Mouse (Mus musculus) heart, embryonic 16.5 days (tissue): ENCODE data around the gene H3f3b. TPM values are rescaled to one million over a fixed set of nuclear protein-coding genes. Genes with fewer than 3 reads are reported as not detected.
"Not testable (repeated sequence)": the region's sequence is repeated elsewhere in the genome, so short reads cannot be mapped to it uniquely, and the experiment has no call there.

Source experiments
- ATAC-seq: fragments of 200-750 bp; cut with Nextera tagmentation; replicated peaks from 2 replicates; pipeline ENCODE4 v1.8.0; 2017; ENCODE audit warnings: moderate number of reproducible peaks; ENCODE audit not compliant: insufficient read depth, low FRiP score; ENCODE audit errors: extremely low read depth
- H3K27ac ChIP-seq: fragments of 300-500 bp; sonication (generic); 2 replicates; pipeline ENCODE4 v1.5.1; 2014; ENCODE audit warnings: mild to moderate bottlenecking, low read length, control low read depth, moderate library complexity
- H3K27me3 ChIP-seq: fragments of 300-500 bp; sonication (generic); 2 replicates; pipeline ENCODE4 v1.6.1; 2014; ENCODE audit warnings: low read length, mixed read lengths; ENCODE audit not compliant: control insufficient read depth, insufficient read depth
- H3K36me3 ChIP-seq: fragments of 300-500 bp; sonication (generic); 2 replicates; pipeline ENCODE4 v1.6.1; 2014; ENCODE audit not compliant: control insufficient read depth, insufficient read depth
- H3K4me1 ChIP-seq: fragments of 300-500 bp; sonication (generic); 2 replicates; pipeline ENCODE4 v1.6.1; 2014; ENCODE audit warnings: low read length, mixed read lengths; ENCODE audit not compliant: control insufficient read depth, insufficient read depth
- H3K4me2 ChIP-seq: fragments of 300-500 bp; sonication (generic); 2 replicates; pipeline ENCODE4 v1.6.1; 2014; ENCODE audit warnings: low read depth, mild to moderate bottlenecking, control low read depth, low read length
- H3K4me3 ChIP-seq: fragments of 300-500 bp; sonication (generic); 2 replicates; pipeline ENCODE4 v1.5.1; 2014; ENCODE audit warnings: mild to moderate bottlenecking, control low read depth, low read length
- H3K9ac ChIP-seq: fragments of 300-500 bp; sonication (generic); 2 replicates; pipeline ENCODE4 v1.6.1; 2014; ENCODE audit warnings: low read length, control low read depth
- H3K9me3 ChIP-seq: fragments of 300-500 bp; sonication (generic); replicated peaks from 2 replicates; pipeline ENCODE4 v1.6.1; 2016; ENCODE audit warnings: low read length; ENCODE audit not compliant: control insufficient read depth
- WGBS: fragments of 180-500 bp; shearing (Covaris S2); extraction: QIAGEN DNeasy Blood & Tissue Kit; methylation state at CpG from one replicate; pipeline ENCODE4 v1.1.7; 2014; 5-methylcytosine and 5-hydroxymethylcytosine counted together
- polyA plus RNA-seq: library from polyadenylated mRNA; unstranded; fragments of >200 nt; fragmentation: Nextera tagmentation; extraction: Ambion mirVana; gene quantifications from 2 replicates; pipeline ENCODE4 v1.2.1, GENCODE M21; 2015

The H3f3b gene
- polyA plus RNA-seq, 1 experiment from 2014 or later, result 709 TPM

- Histone ChIP-seq H3K9me3 (no peaks in the 10 kb centered on the region), H3K4me2 (no peak overlapping the region), H3K4me3 (no peak overlapping the region), H3K4me1 (peaks cover 11% of the 10 kb centered on the region), H3K36me3 (peaks cover 9% of the 10 kb centered on the region), H3K27me3 (no peaks in the 10 kb centered on the region), H3K27ac (peak overlapping the region; percentile 5; the same call in 1 of the 2 replicates), H3K9ac (no peak overlapping the region)
- WGBS, result 88% methylated on average over 3 of the region's 3 CpGs
- no peak for ATAC-seq
These were observed 2.5 kb downstream of the H3f3b start for GRCm38 (mm10) chr11:116025056-116025845.

GRCm38 (mm10) chr11:116024356-116024808 is 3.4 kb downstream of the H3f3b start:
- Histone ChIP-seq H3K9ac (peak overlapping the region; percentile 99), H3K27ac (peak overlapping the region; percentile 100), H3K27me3 (no peaks in the 10 kb centered on the region), H3K36me3 (peaks cover 9% of the 10 kb centered on the region), H3K4me2 (peak overlapping the region; percentile 70; the same call in 1 of the 2 replicates), H3K4me3 (peak overlapping the region; percentile 96), H3K9me3 (no peaks in the 10 kb centered on the region), H3K4me1 (peaks cover 11% of the 10 kb centered on the region)
- peak; percentile 92 for ATAC-seq
- under 1% methylated on average over 37 of the region's 37 CpGs for WGBS

- peaks cover 9% of the 10 kb centered on the region for H3K36me3 ChIP-seq
- H3K4me1 ChIP-seq, result peaks cover 11% of the 10 kb centered on the region
- H3K4me3 ChIP-seq, result peak overlapping the region; percentile 96
- H3K9me3 ChIP-seq, result no peaks in the 10 kb centered on the region
- under 1% methylated on average over 57 of the region's 57 CpGs for WGBS
- no peaks in the 10 kb centered on the region for H3K27me3 ChIP-seq
- H3K9ac ChIP-seq, result peak overlapping the region; percentile 99
- peak overlapping the region; percentile 100 for H3K27ac ChIP-seq
- peak; percentile 86 for ATAC-seq
- H3K4me2 ChIP-seq, result peak overlapping the region; percentile 70
These were observed 3.9 kb downstream of the H3f3b start for GRCm38 (mm10) chr11:116023771-116024355.

DNA sequence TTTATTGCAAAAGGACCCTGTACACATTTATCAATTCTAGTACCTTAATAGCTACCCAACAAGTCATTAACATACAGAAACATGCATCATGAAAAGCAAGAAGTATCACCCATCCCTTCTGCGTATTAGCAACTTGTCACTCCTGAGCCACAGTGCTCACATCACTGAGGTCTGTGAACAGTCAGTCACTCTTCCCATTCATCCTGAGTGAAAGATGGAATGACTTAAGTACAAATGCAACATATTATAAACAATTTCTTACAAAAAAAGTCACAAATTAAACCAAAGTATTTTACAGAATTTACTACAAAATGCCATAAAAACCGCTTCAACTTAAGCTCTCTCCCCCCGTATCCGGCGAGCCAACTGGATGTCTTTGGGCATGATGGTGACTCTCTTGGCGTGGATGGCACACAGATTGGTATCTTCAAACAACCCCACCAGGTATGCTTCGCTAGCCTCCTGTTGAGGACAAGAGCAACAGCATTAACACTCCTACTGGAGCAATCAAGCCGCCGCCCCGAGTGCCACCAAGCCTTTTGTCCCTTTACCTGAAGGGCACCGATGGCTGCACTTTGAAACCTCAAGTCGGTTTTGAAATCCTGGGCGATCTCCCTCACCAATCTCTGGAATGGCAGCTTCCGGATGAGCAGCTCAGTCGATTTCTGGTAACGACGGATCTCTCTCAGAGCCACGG is 4.5 kb downstream of the H3f3b start:
- Histone ChIP-seq H3K9ac (peak overlapping the region; percentile 99), H3K27ac (peak overlapping the region; percentile 100), H3K4me3 (peak overlapping the region; percentile 96), H3K4me2 (peak overlapping the region; percentile 70), H3K4me1 (peaks cover 11% of the 10 kb centered on the region)
- WGBS, result 5% methylated on average over 18 of the region's 18 CpGs
- not testable (repeated sequence) for H3K27me3 ChIP-seq, H3K9me3 ChIP-seq, ATAC-seq, H3K36me3 ChIP-seq

- 57% methylated on average over 4 of the region's 4 CpGs for WGBS
- no peak for ATAC-seq
- Histone ChIP-seq H3K9ac (peak overlapping the region; percentile 21), H3K4me2 (peak overlapping the region; percentile 57), H3K4me3 (peak overlapping the region; percentile 36), H3K27me3 (no peaks in the 10 kb centered on the region), H3K4me1 (peaks cover 11% of the 10 kb centered on the region), H3K36me3 (peaks cover 9% of the 10 kb centered on the region), H3K27ac (no peak overlapping the region), H3K9me3 (no peaks in the 10 kb centered on the region)
These were observed 5.4 kb downstream of the H3f3b start for GRCm38 (mm10) chr11:116022256-116022780.

- Histone ChIP-seq H3K4me2 (no peak overlapping the region; the same call in 1 of the 2 replicates), H3K4me3 (no peak overlapping the region), H3K36me3 (peaks cover 9% of the 10 kb centered on the region), H3K9ac (no peak overlapping the region), H3K9me3 (no peaks in the 10 kb centered on the region), H3K4me1 (peaks cover 11% of the 10 kb centered on the region), H3K27ac (no peak overlapping the region), H3K27me3 (no peaks in the 10 kb centered on the region)
- 64% methylated on average over 6 of the region's 6 CpGs for WGBS
- ATAC-seq, result no peak
These were observed 6.2 kb downstream of the H3f3b start for GRCm38 (mm10) chr11:116021328-116022220.

- no peaks in the 10 kb centered on the region for H3K9me3 ChIP-seq
- H3K27ac ChIP-seq, result no peak overlapping the region
- H3K4me2 ChIP-seq, result no peak overlapping the region
- H3K36me3 ChIP-seq, result peaks cover 9% of the 10 kb centered on the region
- H3K9ac ChIP-seq, result no peak overlapping the region
- ATAC-seq, result no peak
- peaks cover 11% of the 10 kb centered on the region for H3K4me1 ChIP-seq
- no peak overlapping the region for H3K4me3 ChIP-seq
- no peaks in the 10 kb centered on the region for H3K27me3 ChIP-seq
- 38% methylated on average over 1 of the region's 1 CpGs for WGBS
These were observed 7.2 kb downstream of the H3f3b start for GRCm38 (mm10) chr11:116020519-116020922.

- Histone ChIP-seq H3K4me3 (no peak overlapping the region), H3K36me3 (peaks cover 9% of the 10 kb centered on the region), H3K4me2 (no peak overlapping the region), H3K9ac (no peak overlapping the region), H3K27me3 (no peaks in the 10 kb centered on the region), H3K27ac (no peak overlapping the region; the same call in 1 of the 2 replicates), H3K4me1 (peaks cover 11% of the 10 kb centered on the region), H3K9me3 (no peaks in the 10 kb centered on the region)
- WGBS, result 73% methylated on average over 2 of the region's 2 CpGs
- no peak for ATAC-seq
These were observed 7.8 kb downstream of the H3f3b start for GRCm38 (mm10) chr11:116019976-116020411.
